Mouse (Mus musculus) adipocyte (in vitro differentiated cells): ENCODE results near the gene AL731706.2.
A peak's percentile ranks its signal among the peaks of the same experiment; 100 is the strongest.
"Not testable (repeated sequence)": the region's sequence is repeated elsewhere in the genome, so short reads cannot be mapped to it uniquely, and the experiment has no call there.

ENCODE experiments used
- DNase-seq: peaks from one replicate; pipeline ENCODE4 v3.0.0-alpha.2; 2016; ENCODE audit warnings: low spot score

AL731706.2 gene

DNA sequence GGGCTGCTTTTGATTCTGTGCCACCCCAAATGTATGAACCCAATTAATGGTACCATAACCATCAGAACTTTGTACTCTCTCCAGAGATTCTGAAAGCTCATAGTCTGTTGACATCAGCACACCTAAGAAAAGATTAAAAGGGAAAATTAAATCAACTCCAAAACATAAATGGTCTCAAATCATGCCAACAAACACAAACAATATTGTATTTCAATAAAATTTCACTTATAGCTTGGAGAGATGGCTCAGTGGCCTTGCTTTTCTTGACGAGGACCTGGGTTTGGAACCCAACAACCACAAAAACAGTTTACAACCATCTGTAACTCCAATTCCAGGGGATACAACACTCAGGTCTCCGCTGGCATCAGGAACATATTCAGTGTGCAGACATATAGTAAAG lies at the start of gene AL731706.2:
TSS of gene AL731706.2 (minus strand) at position 101 of the 400 bp plus-strand sequence.
- DNase-seq, result no peak

DNA sequence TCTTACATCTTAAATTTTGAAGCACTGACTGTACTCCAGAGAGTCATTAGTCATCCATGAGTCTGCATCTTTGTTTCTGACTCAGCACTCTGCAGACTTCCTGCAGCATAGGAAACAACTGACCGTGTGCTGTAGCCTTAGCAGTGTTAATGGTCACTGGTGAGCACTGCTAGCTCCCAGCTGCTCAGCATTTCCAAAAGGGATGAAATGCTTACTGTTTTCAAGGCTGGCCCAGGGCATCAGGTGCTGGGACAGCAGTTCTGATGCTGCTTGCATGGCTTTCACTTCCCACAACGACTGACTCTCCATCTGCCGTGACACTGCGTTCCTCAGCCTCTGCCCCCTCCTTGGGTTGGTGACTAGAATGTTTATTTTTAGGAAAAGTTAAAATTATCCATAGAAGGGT lies 35.5 kb upstream of the AL731706.2 start:
- DNase-seq, result peak; percentile 60

DNA sequence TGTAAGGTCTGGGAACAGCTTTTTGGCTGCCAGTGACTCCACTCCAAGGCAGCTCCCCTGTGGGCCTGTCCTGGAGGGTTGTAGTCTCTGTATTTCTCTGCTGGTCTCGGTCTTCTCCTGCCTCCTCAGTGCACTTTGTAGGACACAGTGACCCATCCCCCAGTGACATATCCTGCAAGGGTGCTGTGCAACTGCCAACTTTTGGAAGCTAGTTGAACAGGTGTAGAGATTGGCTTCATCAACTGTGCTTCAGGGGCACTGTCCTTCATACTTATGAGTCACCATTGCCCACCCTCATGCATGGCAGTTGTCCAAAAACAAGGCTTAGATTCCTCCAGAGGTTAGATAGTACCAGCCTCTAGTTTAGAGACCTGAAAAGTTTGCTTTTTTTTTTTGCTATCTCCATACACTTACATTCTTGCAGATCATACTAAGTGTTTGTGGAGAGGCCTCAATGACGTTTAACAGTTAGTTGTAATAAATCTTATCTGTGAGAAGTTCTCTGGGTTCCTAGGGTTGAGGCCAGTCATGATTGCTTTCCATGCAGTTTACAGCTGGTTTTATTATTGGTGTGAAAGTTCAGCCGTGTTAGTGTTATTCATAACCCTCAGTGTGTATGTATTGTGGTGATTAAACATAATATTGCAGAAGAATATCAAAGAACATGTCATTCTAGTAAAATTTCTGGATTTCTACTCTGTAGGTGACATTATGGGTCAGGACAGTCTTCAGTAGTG lies 34.9 kb upstream of the AL731706.2 start:
- DNase-seq, result no peak

DNA sequence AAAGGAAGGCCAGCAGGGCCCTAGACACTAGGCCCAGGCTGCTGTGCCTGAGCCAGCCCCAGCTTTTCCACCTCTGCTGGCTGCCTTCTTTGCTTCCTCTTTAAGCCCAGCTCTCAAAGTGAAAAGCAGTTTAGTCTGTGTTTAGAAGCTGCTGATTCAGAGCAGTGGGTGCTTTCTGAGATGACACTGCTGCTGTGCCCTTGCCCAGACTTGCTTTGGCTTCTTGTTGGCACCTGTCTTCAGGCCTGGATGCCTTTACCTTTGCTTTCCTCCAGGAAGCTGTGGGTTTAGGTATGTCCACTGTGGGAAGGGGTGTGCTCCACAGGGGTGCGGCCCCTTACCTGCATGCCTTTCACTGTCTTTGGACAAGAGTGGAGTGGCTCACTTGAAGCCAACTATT lies 34.0 kb upstream of the AL731706.2 start:
- no peak for DNase-seq

DNA sequence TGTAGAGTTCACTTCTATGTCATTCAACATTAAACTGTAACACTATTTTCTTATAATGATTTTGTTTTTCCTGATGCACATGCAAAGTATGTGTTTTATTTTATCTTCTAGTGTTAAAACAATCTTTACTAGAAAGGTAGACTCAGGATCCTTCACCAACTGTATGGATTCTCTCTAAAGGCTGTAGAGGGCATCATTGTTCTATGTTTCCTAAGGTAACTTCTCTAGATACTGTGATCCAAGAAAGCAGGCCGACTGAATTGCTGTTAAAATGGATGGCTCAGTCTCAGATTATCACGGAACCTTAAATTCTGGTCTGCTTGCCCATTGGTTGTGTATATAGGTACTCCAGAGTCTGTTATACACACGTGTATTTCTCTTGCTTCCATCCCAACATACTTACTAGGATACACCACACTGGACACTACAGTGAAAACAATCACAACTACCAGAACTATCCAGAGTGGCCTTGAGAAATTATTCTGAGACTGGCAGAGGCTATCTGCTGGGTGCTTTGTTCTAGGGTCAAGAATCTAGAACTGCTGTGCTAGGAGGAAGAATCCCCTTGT lies 28.9 kb upstream of the AL731706.2 start:
- DNase-seq, result peak; percentile 66

- no peak for DNase-seq
Observed at GRCm38 (mm10) chr2:136913021-136913420, 27.5 kb upstream of the AL731706.2 start.

GRCm38 (mm10) chr2:136911958-136912411 lies 26.5 kb upstream of the AL731706.2 start:
- no peak for DNase-seq

DNA sequence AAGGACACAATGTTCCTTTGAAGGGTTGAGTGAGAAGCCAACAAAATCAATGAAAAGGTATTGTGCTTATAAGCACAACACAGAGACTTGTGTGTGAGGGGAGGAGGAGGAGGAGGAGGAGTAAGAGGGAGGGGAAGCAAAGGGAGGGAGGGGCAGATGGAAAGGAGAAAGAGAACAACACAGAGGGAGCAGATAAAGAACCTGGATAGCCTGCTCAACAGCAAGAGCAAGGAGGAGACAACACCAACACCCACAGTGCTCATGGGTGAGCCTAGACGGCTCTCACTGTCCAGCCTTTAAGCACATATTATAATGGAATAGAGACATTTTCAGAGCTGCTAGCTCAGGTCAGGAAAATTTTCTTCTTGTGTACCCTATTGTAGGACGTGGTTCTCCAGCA lies 23.8 kb upstream of the AL731706.2 start:
- no peak for DNase-seq

DNA sequence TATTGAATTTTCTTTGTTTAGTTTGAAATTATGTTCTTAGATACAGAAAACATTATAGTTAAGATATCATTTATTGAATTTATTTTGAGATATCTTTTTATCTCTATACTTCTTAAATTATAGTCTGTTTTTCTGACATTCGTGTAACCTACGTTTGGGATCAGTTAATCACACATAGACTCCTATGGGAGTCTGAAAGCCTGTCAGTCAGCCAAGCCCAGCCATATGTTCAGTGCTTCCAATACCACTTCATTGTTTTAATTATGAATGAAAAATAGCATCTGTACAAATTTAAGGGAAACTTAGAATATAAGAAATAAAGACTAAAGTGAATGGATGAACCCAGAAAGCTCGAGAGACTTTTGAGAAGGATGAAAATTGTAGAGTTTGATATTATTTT lies 23.1 kb upstream of the AL731706.2 start:
- no peak for DNase-seq

GRCm38 (mm10) chr2:136896131-136896530 lies 10.7 kb upstream of the AL731706.2 start:
- DNase-seq, result peak; percentile 45

- DNase-seq, result no peak
Observed at GRCm38 (mm10) chr2:136894494-136894893, 9.0 kb upstream of the AL731706.2 start.

DNA sequence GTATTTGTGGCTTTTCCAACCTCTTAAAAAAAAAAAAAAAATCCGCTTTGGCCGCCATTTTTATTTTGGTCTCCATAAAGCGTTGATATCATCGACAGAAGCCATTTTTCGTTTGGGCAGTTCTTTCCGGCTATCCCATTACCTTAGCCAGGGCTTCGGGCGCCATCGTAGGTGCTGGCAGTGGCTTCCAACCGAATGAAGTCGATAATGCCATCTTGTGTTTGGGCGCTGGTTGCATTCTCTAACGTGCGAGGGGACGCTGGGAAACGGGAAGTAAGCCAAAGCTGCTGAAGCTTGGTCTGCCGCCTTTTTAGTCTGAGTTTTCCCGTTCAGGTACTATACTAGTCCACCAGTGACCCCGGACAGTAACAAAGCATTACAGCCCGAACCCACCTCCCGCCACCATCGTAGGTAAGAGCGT lies 6.5 kb upstream of the AL731706.2 start:
- DNase-seq, result peak; percentile 99

GRCm38 (mm10) chr2:136891068-136891950 lies 5.8 kb upstream of the AL731706.2 start, which contains the start of the genes Slx4ip, AL731706.1 and Mkks:
TSS of gene Slx4ip (plus strand) at chr2:136891218.
TSS of gene AL731706.1 (minus strand) at chr2:136891389.
TSS of gene Mkks (minus strand) at chr2:136891389.
- DNase-seq, result peak; percentile 100

DNA sequence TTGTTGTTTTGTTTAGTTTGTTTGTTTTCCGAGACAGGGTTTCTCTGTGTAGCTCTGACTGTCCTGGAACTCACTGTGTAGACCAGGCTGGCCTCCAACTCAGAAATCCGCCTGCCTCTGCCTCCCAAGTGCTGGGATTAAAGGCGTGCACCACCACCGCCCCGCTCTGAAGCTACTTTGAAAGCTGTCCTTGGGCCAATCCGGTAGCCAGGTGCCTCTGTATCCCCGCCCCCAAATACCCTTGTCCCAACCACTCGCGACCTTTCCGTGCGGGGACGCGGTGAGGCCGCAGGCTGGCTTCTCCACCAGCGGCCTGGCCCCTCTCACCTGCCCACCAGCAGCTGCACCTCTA lies 5.2 kb upstream of the AL731706.2 start:
- not testable (repeated sequence) for DNase-seq

DNA sequence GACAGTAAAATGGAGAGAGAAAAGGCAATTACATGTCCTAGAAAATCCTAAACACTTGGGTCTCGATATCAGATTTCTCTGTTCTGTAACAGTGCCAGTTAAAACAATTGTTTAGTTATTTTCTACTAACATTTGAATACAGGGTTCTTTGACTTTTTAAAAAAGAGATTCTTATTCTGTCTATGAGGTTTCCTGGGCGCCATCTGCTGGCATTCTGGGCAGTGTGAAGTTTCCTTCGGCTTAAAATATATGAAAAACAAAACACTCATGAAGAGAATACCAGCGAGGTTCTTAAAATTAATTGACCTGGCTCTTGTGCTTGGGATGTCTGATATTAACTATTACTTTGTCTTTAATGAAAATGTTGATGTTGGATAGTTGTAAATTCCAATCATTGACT lies 1.4 kb upstream of the AL731706.2 start:
- DNase-seq, result peak; percentile 79

- DNase-seq, result no peak
Observed at GRCm38 (mm10) chr2:136854543-136855388, 30.7 kb downstream of the AL731706.2 start.

GRCm38 (mm10) chr2:136850366-136850765 lies 35.1 kb downstream of the AL731706.2 start:
- DNase-seq, result peak; percentile 66

GRCm38 (mm10) chr2:136837994-136838393 lies 47.5 kb downstream of the AL731706.2 start:
- peak; percentile 23 for DNase-seq

DNA sequence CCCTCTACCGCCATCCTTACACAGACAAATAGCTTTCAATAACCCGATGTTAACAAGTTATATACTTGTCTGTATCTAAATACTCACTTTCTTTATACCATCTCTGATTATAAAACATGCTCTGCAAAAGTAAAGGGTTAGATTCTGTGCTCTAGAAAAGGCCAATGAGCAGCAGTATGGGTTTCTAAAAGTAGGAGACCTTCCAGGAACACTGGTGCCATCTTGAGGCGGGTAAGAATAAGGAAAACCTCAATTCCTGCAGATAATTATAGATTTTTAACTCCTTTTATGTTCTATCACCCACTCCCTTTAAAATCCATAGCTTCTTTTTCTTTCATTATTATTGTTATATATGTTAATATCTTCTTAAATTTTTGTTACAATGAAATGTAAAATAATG lies 49.6 kb downstream of the AL731706.2 start:
- peak; percentile 85 for DNase-seq
